Mouse (Mus musculus) cerebellum, adult 11 months (tissue): ENCODE measurements around the gene Epsti1.

ENCODE experiments used
- DNase-seq: peaks from one replicate; pipeline ENCODE4 v3.0.0; 2022

Gene Epsti1

DNA sequence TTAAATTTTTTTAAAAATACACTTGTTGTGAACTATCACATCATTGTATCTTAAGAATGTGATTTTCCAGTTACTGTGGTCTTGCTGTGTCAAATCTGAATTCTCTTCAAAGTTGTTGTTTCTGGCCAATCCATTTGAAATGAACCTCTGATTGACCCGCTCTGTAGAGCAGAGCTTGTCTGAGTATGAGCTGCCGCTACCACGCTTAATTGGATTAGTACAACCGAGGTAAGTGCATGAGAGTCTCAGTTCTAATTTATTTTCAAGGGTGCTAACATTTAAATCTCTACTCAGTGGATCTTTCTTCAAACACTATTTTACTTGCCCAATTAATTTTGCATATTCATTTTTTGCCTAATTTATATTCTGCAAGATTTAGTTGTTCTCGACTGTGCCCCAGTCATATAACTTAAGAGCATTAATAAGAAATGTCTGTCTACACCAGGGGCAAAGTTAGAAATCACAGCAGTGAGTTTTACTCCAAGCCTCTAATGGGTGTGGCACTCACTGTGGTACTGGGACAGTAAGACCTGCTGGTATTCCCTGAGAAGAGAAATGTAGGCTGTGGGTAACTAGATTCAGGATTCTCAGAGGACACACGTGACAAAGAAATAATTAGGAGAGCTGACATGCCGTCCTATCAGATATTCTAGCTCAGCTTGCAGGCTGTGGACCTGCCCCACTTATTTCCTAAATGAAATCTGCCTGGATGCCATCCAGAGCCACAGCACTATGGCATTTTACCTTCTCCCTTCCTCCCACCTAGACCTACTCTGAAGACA lies 111.7 kb downstream of the Epsti1 start:
- DNase-seq: no peak

DNA sequence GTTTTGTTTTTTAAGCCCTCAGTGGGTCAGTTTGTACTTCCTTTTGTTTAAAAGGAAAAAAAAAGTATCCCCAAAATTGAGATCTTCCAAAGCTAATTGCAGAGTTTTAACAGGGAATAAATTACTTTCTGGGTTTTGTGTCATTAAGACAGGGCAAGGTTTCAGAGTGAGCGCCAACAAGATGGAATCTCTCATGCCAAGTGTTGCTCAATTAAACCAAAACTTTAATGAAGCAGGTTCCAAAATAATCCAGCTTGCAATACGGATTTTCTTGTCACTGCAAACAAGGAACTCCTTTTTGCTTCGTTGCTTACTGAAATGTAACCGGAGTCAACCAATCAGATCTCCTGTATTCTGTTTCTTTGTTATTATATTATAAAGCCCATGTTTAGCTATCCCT lies 112.4 kb downstream of the Epsti1 start:
- no peak for DNase-seq

DNA sequence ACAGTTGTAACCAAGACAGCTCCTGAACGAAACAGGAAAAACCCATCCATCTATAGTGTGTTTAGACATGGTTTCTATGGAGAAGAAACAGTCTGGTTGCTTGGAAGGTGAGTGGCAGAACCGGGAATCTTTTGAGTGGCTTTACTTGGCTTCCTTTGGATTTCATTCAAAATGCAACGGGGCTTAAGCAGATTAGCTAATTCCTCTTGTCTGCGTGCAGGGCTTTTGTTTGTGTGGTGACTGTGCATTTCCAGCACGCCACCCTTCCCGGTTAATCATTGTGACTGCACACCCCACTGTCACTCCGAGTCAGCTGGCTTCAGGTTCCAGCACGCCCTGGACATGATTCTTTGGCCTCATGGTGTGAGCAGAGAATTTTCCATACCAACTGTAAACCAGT lies 115.9 kb downstream of the Epsti1 start:
- no peak for DNase-seq

DNA sequence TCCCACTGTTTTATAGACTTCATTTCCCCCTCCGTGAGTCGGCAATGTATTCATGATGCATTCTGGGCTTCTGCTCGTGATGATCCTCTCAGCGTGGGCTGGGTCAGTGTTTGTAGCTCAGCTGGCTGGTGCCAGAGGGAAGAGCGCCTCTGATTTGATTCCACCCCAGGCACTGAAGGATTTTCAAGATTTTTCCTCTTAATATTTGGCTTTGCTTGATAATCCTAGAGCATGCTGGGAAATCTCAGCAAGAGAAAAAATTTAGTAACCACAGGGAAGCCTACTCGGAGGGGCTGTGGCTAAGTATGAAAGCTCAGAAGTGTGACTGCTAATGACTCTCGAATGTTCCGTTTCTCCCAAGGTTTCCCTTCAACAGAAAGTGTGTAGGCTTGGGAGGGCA lies 134.8 kb downstream of the Epsti1 start:
- DNase-seq: no peak

DNA sequence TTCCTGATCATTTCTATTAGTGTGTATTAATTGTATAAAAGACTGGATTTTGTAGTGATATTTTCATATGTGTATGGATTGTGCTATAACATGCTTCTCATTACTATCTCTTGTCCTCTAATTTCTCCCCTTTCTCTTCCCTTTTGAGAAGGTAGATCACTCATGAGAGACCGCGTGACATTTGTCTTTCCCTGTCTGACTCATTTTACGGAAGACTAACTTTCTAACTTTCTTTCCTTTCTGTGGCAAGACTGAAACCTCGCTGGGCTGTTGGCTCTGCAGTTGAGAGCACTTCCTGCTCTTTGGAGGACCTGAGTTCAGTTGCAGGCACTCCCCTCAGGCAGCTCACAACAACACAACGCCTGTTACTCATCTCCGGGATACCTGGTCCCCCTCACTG lies 136.6 kb downstream of the Epsti1 start:
- DNase-seq: no peak

DNA sequence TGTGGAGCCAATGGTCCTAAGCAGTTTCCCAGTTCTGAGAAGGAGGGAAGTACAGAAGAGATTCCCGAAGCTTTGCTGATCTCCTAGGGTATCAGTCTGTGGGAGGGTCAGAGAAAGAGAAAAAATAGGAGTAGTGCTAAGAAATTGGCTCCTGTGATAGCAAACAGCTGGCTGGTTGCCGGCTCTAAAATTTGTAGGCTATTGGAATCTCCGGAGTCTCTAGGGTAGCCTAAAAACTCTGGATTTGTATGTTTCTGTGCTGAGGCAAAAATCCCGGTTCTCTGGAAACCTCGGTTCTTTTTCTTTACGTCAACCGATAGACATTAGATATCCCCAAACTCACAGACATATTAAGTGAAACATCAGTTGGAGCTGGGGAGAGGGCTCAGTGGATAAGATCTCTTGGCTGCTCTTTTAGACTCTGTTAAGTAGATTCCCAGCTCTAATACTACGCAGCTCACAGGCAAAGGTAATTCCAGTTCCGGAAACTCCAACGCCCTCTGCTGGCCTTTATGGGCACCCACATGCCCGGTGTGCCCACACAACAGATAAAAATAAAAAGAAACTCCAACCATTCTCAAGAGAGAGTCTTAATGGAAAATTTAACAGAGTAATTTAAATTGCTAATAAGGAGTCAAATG lies 138.0 kb downstream of the Epsti1 start:
- DNase-seq: no peak

DNA sequence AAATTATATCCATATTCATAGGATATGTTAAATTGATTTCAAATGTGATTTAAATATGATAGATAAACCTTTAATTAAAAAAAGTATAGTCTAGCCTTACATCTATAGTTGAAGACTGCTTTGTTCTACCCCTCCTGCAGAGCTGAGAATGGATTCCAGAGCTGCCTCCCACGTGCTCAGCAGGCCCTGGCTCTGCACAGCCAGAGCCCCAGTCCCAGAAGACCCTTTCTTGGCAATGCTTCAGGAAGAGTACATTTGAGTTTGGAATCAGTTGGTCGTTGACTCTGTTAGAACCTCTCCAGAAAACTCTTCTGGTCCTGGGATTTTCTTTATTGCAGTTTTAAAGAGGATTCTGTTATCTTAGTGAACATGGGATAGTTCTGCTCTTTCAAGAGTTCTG lies 139.0 kb downstream of the Epsti1 start:
- DNase-seq: no peak

DNA sequence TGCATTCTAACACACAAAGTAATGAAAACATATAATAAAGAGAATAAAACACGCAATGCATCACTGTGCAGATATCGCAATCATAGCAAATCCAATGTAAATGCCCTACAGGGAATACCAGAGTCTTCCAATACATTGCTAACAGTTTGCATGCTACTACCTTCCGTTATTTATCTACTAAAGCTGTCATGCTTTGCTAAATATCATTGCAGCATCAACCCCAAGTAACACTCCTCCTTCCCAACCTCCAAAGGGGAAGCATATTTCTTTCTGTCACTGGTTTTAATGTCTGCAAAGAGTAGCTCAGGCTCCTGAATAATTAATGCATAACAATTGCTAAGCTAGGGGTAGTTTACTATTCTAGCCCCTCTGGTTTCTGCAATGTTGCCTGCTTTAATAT lies 144.2 kb downstream of the Epsti1 start:
- no peak for DNase-seq

DNA sequence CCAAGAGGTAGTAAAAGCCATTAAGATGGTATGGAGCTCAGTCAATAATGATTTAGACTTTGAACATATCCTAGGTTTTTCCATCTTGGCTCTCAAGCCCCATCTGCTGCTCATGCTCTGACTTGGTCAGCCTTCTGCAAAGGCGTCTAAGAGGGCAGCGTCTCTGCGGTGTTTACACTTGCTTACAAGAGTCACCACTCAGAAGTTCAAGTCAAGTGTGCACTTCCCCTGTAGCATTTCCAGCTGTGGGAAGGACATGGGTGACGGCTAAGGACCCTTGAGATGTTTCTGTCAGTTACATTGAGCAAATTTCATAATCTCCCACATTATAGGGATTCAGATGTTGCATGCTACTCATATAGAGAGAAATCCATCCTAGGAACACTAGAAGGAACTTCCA lies 144.6 kb downstream of the Epsti1 start:
- DNase-seq: no peak
